In the genomic region with DNA sequence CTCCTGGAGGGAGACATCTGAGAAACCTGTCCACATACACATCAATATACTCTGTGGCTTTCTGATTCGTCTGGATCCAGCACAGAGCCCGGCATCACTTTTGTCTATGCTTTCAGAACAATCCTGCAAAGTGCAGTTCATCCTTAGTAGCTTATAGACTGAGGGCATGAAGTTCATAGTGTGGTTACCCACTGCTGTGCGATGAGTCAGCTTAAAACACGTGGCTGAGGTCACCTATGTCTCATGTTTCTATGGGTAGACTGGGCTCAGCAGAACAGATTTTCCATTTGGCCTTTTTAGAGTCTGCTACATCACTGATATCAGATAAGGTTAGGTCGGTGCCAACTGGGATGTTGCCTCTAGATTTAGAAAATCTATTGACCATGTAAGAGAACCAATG, we compare ENCODE assay signal across 14 mouse cellular contexts.
"Had no signal": no experiment of that assay in that cellular context is flagged by ENCODE, and none has a peak within 500 bp of the region (broad histone marks: within the 10 kb centered on the region; RNA-seq: fewer than 3 reads in every experiment).

No protein-coding gene starts in this region.

- DNase-seq: kidney, adult 18-20 months; kidney, adult 9 months; kidney, postnatal 14 days; kidney, postnatal 4 days; liver, embryonic 13.5 days; lung, adult 2 months; lung, postnatal 14 days; lung, postnatal 4 days; right cerebral cortex, postnatal 14 days; right cerebral cortex, postnatal 4 days; thymus, postnatal 25 days had no signal

- H3K4me1 ChIP-seq: liver, embryonic 13.5 days; midbrain, embryonic 12.5 days; stomach, embryonic 15.5 days had no signal

- H3K27me3 ChIP-seq: liver, embryonic 13.5 days; midbrain, embryonic 12.5 days; stomach, embryonic 15.5 days had no signal

- H3K9me3 ChIP-seq: liver, embryonic 13.5 days; midbrain, embryonic 12.5 days; stomach, embryonic 15.5 days had no signal

- H3K4me2 ChIP-seq: liver, embryonic 13.5 days; midbrain, embryonic 12.5 days; stomach, embryonic 15.5 days had no signal

- H3K27ac ChIP-seq: liver, embryonic 13.5 days; midbrain, embryonic 12.5 days; stomach, embryonic 15.5 days had no signal

- H3K4me3 ChIP-seq: liver, embryonic 13.5 days; midbrain, embryonic 12.5 days; stomach, embryonic 15.5 days had no signal

- H3K36me3 ChIP-seq: liver, embryonic 13.5 days; midbrain, embryonic 12.5 days; stomach, embryonic 15.5 days had no signal

- ATAC-seq: midbrain, embryonic 16.5 days had no signal

- H3K9ac ChIP-seq: liver, embryonic 13.5 days; midbrain, embryonic 12.5 days; stomach, embryonic 15.5 days had no signal
